Mouse (Mus musculus) C2C12 (cell line): ENCODE measurements around the gene Lrmda. TPM values are rescaled to one million over a fixed set of nuclear protein-coding genes. Genes with fewer than 3 reads are reported as not detected.
A peak's percentile ranks its signal among the peaks of the same experiment; 100 is the strongest.

ENCODE experiments used
- H3K27me3 ChIP-seq: one replicate; pipeline ENCODE4 v1.6.1; 2011; ENCODE audit not compliant: control insufficient read depth, insufficient read depth, insufficient read length
- H3K36me3 ChIP-seq: one replicate; pipeline ENCODE4 v1.6.1; 2011; ENCODE audit not compliant: control insufficient read depth, insufficient read depth
- H3K4me3 ChIP-seq: one replicate; pipeline ENCODE4 v1.5.1; 2011; ENCODE audit warnings: mild to moderate bottlenecking, control low read depth; ENCODE audit not compliant: poor library complexity, insufficient read depth, severe bottlenecking
- H3K79me2 ChIP-seq: one replicate; pipeline ENCODE4 v1.6.1; 2011; ENCODE audit not compliant: control insufficient read depth, insufficient read depth
- H3K79me3 ChIP-seq: one replicate; pipeline ENCODE4 v1.6.1; 2011; ENCODE audit warnings: low read depth, control low read depth
- H3ac ChIP-seq: one replicate; pipeline ENCODE3; 2011; ENCODE audit warnings: low read depth; ENCODE audit not compliant: control insufficient read depth, insufficient read length
- CEBPB ChIP-seq: IDR thresholded peaks from one replicate; pipeline ENCODE4 v1.6.1; 2011; ENCODE audit warnings: low read depth, mild to moderate bottlenecking, control low read depth, moderate library complexity
- CTCF ChIP-seq: IDR thresholded peaks from one replicate; pipeline ENCODE4 v1.5.1; 2011; ENCODE audit not compliant: control insufficient read depth, insufficient read depth, insufficient read length
- FOSL1 ChIP-seq: IDR thresholded peaks from one replicate; pipeline ENCODE4 v1.8.0; 2011; ENCODE audit warnings: mild to moderate bottlenecking, low read length; ENCODE audit not compliant: poor library complexity, insufficient read depth, severe bottlenecking
- MAX ChIP-seq: IDR thresholded peaks from one replicate; pipeline ENCODE4 v1.6.1; 2011; ENCODE audit warnings: mild to moderate bottlenecking, control low read depth
- MYOD1 ChIP-seq: IDR thresholded peaks from one replicate; pipeline ENCODE4 v1.6.1; 2011; ENCODE audit warnings: low read depth; ENCODE audit not compliant: control insufficient read depth, insufficient read length
- MYOG ChIP-seq: IDR thresholded peaks from one replicate; pipeline ENCODE4 v1.6.1; 2011; ENCODE audit not compliant: control insufficient read depth, insufficient read length; ENCODE audit errors: extremely low read depth
- USF1 ChIP-seq: IDR thresholded peaks from one replicate; pipeline ENCODE4 v1.6.1; 2011; ENCODE audit warnings: low read depth, mild to moderate bottlenecking, control low read depth, moderate library complexity
- polyA plus RNA-seq: library from polyadenylated mRNA; unstranded; fragments of >200 nt; fragmentation: generic; extraction: Trizol; gene quantifications from one replicate; pipeline ENCODE4 v1.2.1, GENCODE M21; 2012; ENCODE audit warnings: missing spikeins

Gene Lrmda
- polyA plus RNA-seq, 1 experiment: not detected

DNA sequence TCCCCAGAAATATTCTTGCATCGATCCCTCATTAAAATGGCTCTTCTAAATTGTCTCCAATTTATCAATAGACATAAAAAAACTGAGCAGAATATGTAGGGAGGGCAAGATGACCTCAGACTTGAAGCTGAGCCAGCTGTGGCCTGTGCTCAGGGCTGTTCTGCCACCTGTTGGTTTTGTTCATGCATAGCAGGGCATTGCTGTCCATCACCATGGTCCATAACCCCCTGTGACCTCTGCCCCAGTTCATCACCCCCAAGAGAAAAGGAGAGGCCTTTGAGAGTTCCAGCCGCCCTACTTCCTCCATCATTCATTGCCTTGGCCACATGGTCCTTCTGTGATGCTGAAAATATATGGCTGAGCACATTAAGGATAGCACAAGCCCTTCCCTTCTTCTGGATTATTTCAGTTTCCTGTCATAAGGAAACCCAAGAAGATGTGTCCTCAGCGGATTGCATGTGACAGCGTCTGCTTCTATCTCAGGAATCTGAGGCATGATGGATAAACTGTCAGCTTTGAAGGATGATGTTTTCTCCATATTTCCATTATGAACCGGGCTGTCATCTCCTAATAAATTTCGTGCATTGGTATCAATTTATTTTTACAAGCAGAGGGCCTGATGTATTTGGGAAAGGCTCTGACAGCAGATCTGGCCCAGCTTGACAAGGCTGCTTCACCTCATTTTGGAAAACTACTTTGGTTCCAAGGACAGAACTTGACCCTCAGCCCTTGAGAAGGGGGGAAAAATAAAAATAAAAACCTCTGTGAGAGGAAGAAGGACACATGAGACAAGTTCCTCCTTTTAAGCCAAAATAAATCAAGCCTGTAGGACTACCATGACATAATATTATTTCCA is 798.1 kb downstream of the Lrmda start:
- TF ChIP-seq FOSL1: no peak
- no peak for TF ChIP-seq MYOD1
- TF ChIP-seq USF1: no peak
- peak; percentile 37 for TF ChIP-seq CTCF
- H3K27me3 ChIP-seq: no peaks in the 10 kb centered on the region
- H3K36me3 ChIP-seq: no peaks in the 10 kb centered on the region
- no peak overlapping the region for H3K4me3 ChIP-seq
- no peak overlapping the region for H3ac ChIP-seq
- H3K79me2 ChIP-seq: no peaks in the 10 kb centered on the region
- H3K79me3 ChIP-seq: no peaks in the 10 kb centered on the region

DNA sequence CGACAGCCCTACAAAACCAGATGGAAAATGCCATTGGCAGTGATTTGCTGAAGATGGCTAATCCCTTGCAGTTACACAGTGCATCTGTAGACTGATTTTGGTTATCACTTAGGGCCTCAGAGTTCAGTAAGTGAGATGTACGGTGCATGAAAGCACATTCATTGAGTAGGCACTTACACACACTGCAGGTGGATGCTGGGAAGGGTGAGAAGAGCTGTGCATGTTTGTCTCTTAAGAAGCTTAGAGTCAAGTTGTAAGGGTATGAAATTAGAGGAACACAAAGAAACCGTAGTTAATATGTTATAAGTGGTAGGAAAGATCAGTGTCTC is 798.7 kb downstream of the Lrmda start:
- H3K4me3 ChIP-seq: no peak overlapping the region
- no peak overlapping the region for H3ac ChIP-seq
- no peaks in the 10 kb centered on the region for H3K36me3 ChIP-seq
- H3K79me2 ChIP-seq: no peaks in the 10 kb centered on the region
- no peaks in the 10 kb centered on the region for H3K27me3 ChIP-seq
- TF ChIP-seq CEBPB: no peak
- no peak for TF ChIP-seq MYOD1
- TF ChIP-seq MAX: no peak
- no peak for TF ChIP-seq USF1
- TF ChIP-seq FOSL1: no peak
- TF ChIP-seq CTCF: no peak
- TF ChIP-seq MYOG: no peak
- no peaks in the 10 kb centered on the region for H3K79me3 ChIP-seq

DNA sequence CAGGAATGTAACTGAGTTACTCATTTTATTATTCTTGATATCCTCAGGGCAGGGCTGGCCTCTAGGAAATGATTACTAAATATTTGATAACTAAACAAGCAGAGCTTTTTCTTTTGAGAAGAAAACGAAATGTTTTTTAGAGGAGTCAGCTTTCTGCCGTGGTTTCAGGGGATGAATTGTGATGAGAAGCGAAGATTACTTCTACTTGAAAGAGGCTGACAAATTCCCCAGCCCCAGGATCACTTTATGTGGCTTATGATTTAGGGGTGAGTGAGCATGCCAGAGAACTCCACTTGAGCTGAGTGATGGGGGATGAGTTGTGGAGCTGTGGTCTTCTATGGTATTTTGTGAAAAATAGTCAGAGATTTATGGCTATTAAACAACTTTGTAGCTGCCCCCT is 803.4 kb downstream of the Lrmda start:
- Histone ChIP-seq H3K36me3 (no peaks in the 10 kb centered on the region), H3K27me3 (no peaks in the 10 kb centered on the region), H3K79me3 (no peaks in the 10 kb centered on the region), H3ac (no peak overlapping the region), H3K4me3 (no peak overlapping the region), H3K79me2 (no peaks in the 10 kb centered on the region)
- no peak for TF ChIP-seq CEBPB
- no peak for TF ChIP-seq MAX
- TF ChIP-seq MYOG: no peak
- TF ChIP-seq CTCF: no peak
- TF ChIP-seq FOSL1: no peak
- TF ChIP-seq MYOD1: no peak
- no peak for TF ChIP-seq USF1

DNA sequence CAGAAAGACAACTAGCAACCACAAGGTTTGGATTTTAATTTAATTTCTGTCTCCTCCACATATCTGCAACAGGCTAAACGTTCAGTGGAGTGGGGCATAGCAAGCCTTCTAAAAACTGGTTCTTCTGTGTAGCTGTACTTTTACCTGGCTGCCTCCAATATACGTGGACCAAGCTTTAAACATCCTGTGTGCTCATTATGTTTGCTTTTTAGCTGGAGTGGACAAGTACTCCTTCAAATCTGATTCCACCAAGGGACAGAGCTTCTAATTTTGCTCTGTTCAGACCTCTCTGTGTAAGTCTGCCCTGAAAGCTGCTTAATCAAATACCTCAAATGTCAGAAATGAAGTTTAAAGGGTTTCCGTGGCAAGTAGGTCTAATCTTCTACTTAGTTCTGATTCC is 807.3 kb downstream of the Lrmda start:
- H3K27me3 ChIP-seq: no peaks in the 10 kb centered on the region
- H3K36me3 ChIP-seq: no peaks in the 10 kb centered on the region
- H3K79me2 ChIP-seq: no peaks in the 10 kb centered on the region
- H3ac ChIP-seq: no peak overlapping the region
- no peaks in the 10 kb centered on the region for H3K79me3 ChIP-seq
- no peak overlapping the region for H3K4me3 ChIP-seq
- TF ChIP-seq CEBPB: no peak
- no peak for TF ChIP-seq MYOG
- no peak for TF ChIP-seq CTCF
- no peak for TF ChIP-seq MAX
- no peak for TF ChIP-seq USF1
- TF ChIP-seq MYOD1: no peak

DNA sequence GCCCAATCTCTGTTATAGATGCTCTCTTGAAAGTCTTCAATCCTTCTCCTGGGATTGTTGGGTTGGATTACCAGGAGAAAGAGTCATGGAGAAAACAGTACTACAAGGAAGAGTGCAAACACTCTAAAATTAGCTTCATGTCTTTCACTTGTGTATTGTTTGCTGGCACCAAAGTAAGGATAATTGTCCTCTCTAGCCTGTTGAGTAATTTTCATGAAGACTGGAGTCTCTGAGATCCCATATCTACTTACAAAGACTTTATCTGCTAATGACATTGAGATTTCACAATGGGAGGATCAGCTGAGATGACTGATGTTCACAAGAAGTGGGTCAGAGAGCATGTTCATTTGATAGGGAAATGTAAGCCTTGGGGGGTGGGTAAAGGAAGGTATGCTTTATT is 817.5 kb downstream of the Lrmda start:
- Histone ChIP-seq H3ac (no peak overlapping the region), H3K27me3 (no peaks in the 10 kb centered on the region), H3K79me3 (no peaks in the 10 kb centered on the region), H3K79me2 (no peaks in the 10 kb centered on the region), H3K36me3 (no peaks in the 10 kb centered on the region), H3K4me3 (no peak overlapping the region)
- TF ChIP-seq MYOD1 (no peak), CTCF (no peak), USF1 (no peak), CEBPB (no peak), FOSL1 (no peak), MYOG (no peak), MAX (no peak)

DNA sequence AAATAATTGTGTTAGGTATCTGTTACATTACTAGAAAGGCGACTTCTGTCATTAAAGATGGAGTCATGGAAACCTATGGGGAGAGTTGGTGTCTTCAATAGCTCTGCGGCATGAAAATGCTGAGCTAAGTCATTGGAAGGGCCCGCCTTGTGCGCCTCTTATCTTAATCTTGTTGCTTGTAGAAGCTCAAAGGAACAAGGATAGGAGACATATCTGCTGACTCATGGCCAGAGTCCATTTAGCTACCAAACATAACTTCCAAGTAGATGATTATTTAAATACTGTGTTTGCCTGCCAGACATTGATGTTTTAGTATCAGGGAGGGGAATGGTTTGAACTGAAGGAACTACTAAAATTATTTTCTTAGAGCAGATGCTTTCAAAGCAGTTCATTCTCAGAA is 821.6 kb downstream of the Lrmda start:
- TF ChIP-seq MAX (no peak), FOSL1 (no peak), CTCF (no peak), USF1 (no peak), MYOD1 (no peak), CEBPB (no peak), MYOG (no peak)
- Histone ChIP-seq H3K27me3 (no peaks in the 10 kb centered on the region), H3K4me3 (no peak overlapping the region), H3K79me2 (no peaks in the 10 kb centered on the region), H3ac (no peak overlapping the region), H3K36me3 (no peaks in the 10 kb centered on the region), H3K79me3 (no peaks in the 10 kb centered on the region)
